Mouse (Mus musculus) forebrain, embryonic 10.5 days (tissue): ENCODE data around the gene Ranbp2. TPM values are rescaled to one million over a fixed set of nuclear protein-coding genes. Genes with fewer than 3 reads are reported as not detected.
"Not testable (repeated sequence)": the region's sequence is repeated elsewhere in the genome, so short reads cannot be mapped to it uniquely, and the experiment has no call there.

Source experiments
- DNase-seq: peaks from one replicate; pipeline ENCODE4 v3.0.0-alpha.2; 2017; ENCODE audit warnings: low spot score; ENCODE audit errors: extremely low spot score
- H3K27ac ChIP-seq: fragments of 300-500 bp; sonication (generic); 2 replicates; pipeline ENCODE4 v1.5.1; 2016; ENCODE audit warnings: mild to moderate bottlenecking
- H3K27me3 ChIP-seq: fragments of 300-500 bp; sonication (generic); 2 replicates; pipeline ENCODE4 v1.6.1; 2016; ENCODE audit warnings: mild to moderate bottlenecking; ENCODE audit not compliant: poor library complexity, severe bottlenecking
- H3K36me3 ChIP-seq: fragments of 300-500 bp; sonication (generic); replicated peaks from 2 replicates; pipeline ENCODE4 v1.6.1; 2016; ENCODE audit warnings: mild to moderate bottlenecking, moderate library complexity
- H3K4me1 ChIP-seq: fragments of 300-500 bp; sonication (generic); 2 replicates; pipeline ENCODE4 v1.6.1; 2016
- H3K4me3 ChIP-seq: fragments of 300-500 bp; sonication (generic); 2 replicates; pipeline ENCODE4 v1.5.1; 2016; ENCODE audit warnings: mild to moderate bottlenecking, moderate library complexity
- H3K9me3 ChIP-seq: fragments of 300-500 bp; sonication (generic); 2 replicates; pipeline ENCODE4 v1.6.1; 2016; ENCODE audit warnings: mild to moderate bottlenecking, moderate library complexity
- WGBS: fragments of 180-500 bp; shearing (Covaris S2); methylation state at CpG from one replicate; pipeline ENCODE4 v1.1.7; 2016; 5-methylcytosine and 5-hydroxymethylcytosine counted together
- polyA plus RNA-seq: library from polyadenylated mRNA; unstranded; fragments of >200 nt; fragmentation: Nextera tagmentation; extraction: Ambion mirVana; gene quantifications from 2 replicates; pipeline ENCODE4 v1.2.1, GENCODE M21; 2016

Gene Ranbp2
- polyA plus RNA-seq, 1 experiment from 2014 or later: 30.5 TPM

- Histone ChIP-seq H3K9me3 (peaks cover 14% of the 10 kb centered on the region), H3K4me1 (no peaks in the 10 kb centered on the region), H3K36me3 (peaks cover 79% of the 10 kb centered on the region), H3K27ac (no peak overlapping the region), H3K27me3 (no peaks in the 10 kb centered on the region), H3K4me3 (no peak overlapping the region)
- DNase-seq: no peak
- WGBS: 77% methylated on average over 10 of the region's 10 CpGs
Measured at GRCm38 (mm10) chr10:58530896-58531790, 84.4 kb downstream of the Ranbp2 start.

GRCm38 (mm10) chr10:58532177-58532576 is 85.5 kb downstream of the Ranbp2 start:
- Histone ChIP-seq H3K4me1 (no peaks in the 10 kb centered on the region), H3K36me3 (peaks cover 81% of the 10 kb centered on the region), H3K9me3 (peaks cover 14% of the 10 kb centered on the region), H3K4me3 (no peak overlapping the region), H3K27ac (no peak overlapping the region), H3K27me3 (no peaks in the 10 kb centered on the region)
- DNase-seq: no peak
- WGBS: 97% methylated on average over 2 of the region's 2 CpGs

- H3K4me1 ChIP-seq, H3K4me3 ChIP-seq, H3K27me3 ChIP-seq, DNase-seq, H3K27ac ChIP-seq: not testable (repeated sequence)
- peaks cover 68% of the 10 kb centered on the region for H3K36me3 ChIP-seq
- H3K9me3 ChIP-seq: peaks cover 14% of the 10 kb centered on the region
- 84% methylated on average over 5 of the region's 5 CpGs for WGBS
Measured at GRCm38 (mm10) chr10:58536276-58536675, 89.6 kb downstream of the Ranbp2 start.

- DNase-seq: no peak
- 65% methylated on average over 13 of the region's 13 CpGs for WGBS
Measured at GRCm38 (mm10) chr10:58540613-58541012, 93.9 kb downstream of the Ranbp2 start.

More at GRCm38 (mm10) chr10:58540613-58541012, 93.9 kb downstream of the Ranbp2 start:
- Histone ChIP-seq H3K9me3 (no peaks in the 10 kb centered on the region), H3K4me1 (no peaks in the 10 kb centered on the region), H3K27ac (no peak overlapping the region), H3K4me3 (no peak overlapping the region), H3K36me3 (peaks cover 48% of the 10 kb centered on the region), H3K27me3 (no peaks in the 10 kb centered on the region)

Other genes starting within 250 kb of the Ranbp2 start
- not detected in 2 replicates for gene AW822073, start 222.0 kb upstream of the Ranbp2 start, polyA plus RNA-seq
- gene Duxf3, start 214.2 kb upstream of the Ranbp2 start, polyA plus RNA-seq: not detected in 2 replicates
- not detected in 2 replicates for gene Gm4981, start 210.2 kb upstream of the Ranbp2 start, polyA plus RNA-seq
- gene Gcc2, start 191.4 kb upstream of the Ranbp2 start, polyA plus RNA-seq: 46.1 and 52.5 TPM in 2 replicates
- 98.1 and 102 TPM in 2 replicates for gene Lims1, start 123.5 kb upstream of the Ranbp2 start, polyA plus RNA-seq
- gene Ccdc138, start 51.0 kb downstream of the Ranbp2 start, polyA plus RNA-seq: 16.8 and 17.6 TPM in 2 replicates
- gene Edar, start 228.7 kb downstream of the Ranbp2 start, polyA plus RNA-seq: 0.53 and 0.62 TPM in 2 replicates